8 mouse cellular contexts compared by ENCODE assay signal in the genomic region with DNA sequence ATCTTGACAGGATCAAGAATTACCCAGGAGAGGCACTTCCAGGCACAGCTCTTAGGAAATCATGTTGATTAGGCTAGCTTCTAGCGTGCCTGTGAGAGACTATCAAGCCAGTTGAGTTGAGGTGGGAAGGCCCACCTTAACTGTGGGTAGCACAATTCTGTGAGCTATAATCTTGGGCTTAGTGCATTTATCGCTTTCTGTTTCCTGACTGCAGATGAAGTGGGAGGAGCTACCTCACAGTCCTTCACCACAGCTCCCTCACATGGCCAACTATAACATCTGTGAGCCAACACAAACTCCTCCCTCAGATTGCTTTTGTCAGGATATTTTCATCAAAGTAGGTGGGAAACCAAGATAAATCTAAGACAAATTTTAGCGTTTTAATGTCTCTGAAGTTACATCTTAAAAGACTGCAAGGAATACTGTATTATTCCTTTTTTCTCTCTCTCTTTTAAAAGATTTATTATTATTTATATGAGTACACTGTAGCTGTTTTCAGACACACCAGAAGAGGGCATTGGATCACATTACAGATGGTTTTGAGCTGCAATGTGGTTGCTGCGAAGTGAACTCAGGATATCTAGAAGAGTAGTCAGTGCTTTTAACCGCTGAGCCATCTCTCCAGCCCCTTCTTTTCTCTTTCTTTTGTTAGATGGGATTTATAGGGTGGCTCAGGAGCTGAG. TPM values are rescaled to one million over a fixed set of nuclear protein-coding genes. Genes with fewer than 3 reads are reported as not detected.
DNase-seq lines count a peak whose midpoint lies in the region; ATAC-seq and TF ChIP-seq lines count a peak whose summit lies in the region.

No protein-coding gene starts in this region.

- no peak overlapping the region for H3K4me2 ChIP-seq in forebrain, postnatal 0 days (ENCODE audit: low read depth)
- no peak overlapping the region for H3K4me2 ChIP-seq in forebrain, embryonic 16.5 days (ENCODE audit: low read length)
- H3K4me2 ChIP-seq in heart, embryonic 13.5 days: peak overlapping the region; percentile 52

- H3K27ac ChIP-seq in forebrain, postnatal 0 days (ENCODE audit: low read depth, low read length): no peak overlapping the region
- H3K27ac ChIP-seq in forebrain, embryonic 16.5 days (ENCODE audit: low read length): no peak overlapping the region
- H3K27ac ChIP-seq in heart, embryonic 13.5 days (replicated peaks): peak overlapping the region; percentile 50

- no peaks in the 10 kb centered on the region for H3K36me3 ChIP-seq in forebrain, postnatal 0 days (ENCODE audit: insufficient read depth)
- H3K36me3 ChIP-seq in forebrain, embryonic 16.5 days (ENCODE audit: control insufficient read depth, insufficient read depth): no peaks in the 10 kb centered on the region
- no peaks in the 10 kb centered on the region for H3K36me3 ChIP-seq in heart, embryonic 13.5 days

- peak; percentile 51 for DNase-seq in forebrain, postnatal 0 days
- DNase-seq in kidney, postnatal 14 days: peak; percentile 70
- peak; percentile 75 for DNase-seq in thymus, postnatal 14 days

- H3K27me3 ChIP-seq in forebrain, postnatal 0 days (ENCODE audit: insufficient read depth, low read length): no peaks in the 10 kb centered on the region
- H3K27me3 ChIP-seq in forebrain, embryonic 16.5 days (replicated peaks; ENCODE audit: control insufficient read depth, insufficient read depth, low read length): no peaks in the 10 kb centered on the region
- 0 out of 2 replicates have a peak, but pooled peaks cover 2% of the 10 kb centered on the region for H3K27me3 ChIP-seq in heart, embryonic 13.5 days (replicated peaks)

- ATAC-seq in forebrain, postnatal 0 days: peak; percentile 36; the same call in 1 of the 2 replicates
- ATAC-seq in forebrain, embryonic 16.5 days: no peak
- ATAC-seq in CD4-positive, CD25-positive, alpha-beta regulatory T cell, adult 4 months: peak; percentile 89
- peak; percentile 86 for ATAC-seq in common myeloid progenitor, adult 5-6 weeks (replicated peaks; ENCODE audit: low read depth, poor library complexity, severe bottlenecking)
- no peak for ATAC-seq in heart, embryonic 13.5 days (ENCODE audit: extremely low read depth, insufficient number of reproducible peaks, low FRiP score, low TSS enrichment)
- ATAC-seq in megakaryocyte-erythroid progenitor cell, adult 5-6 weeks (replicated peaks; ENCODE audit: low FRiP score, low TSS enrichment, poor library complexity, severe bottlenecking): peak; percentile 91

- peak; percentile 52 for TF ChIP-seq CTCF in forebrain, postnatal 0 days (IDR thresholded peaks at IDR 0.05; ENCODE audit: low read depth)

- H3K4me3 ChIP-seq in forebrain, postnatal 0 days (ENCODE audit: low read depth, low read length): no peak overlapping the region
- H3K4me3 ChIP-seq in forebrain, embryonic 16.5 days (replicated peaks; ENCODE audit: low read length): no peak overlapping the region
- H3K4me3 ChIP-seq in heart, embryonic 13.5 days: 0 out of 2 replicates have a peak overlapping the region, but pooled peaks have one; percentile 17

- H3K4me1 ChIP-seq in forebrain, postnatal 0 days (ENCODE audit: insufficient read depth): no peaks in the 10 kb centered on the region
- H3K4me1 ChIP-seq in forebrain, embryonic 16.5 days (replicated peaks; ENCODE audit: control insufficient read depth, insufficient read depth, low read length): no peaks in the 10 kb centered on the region
- peaks cover 9% of the 10 kb centered on the region for H3K4me1 ChIP-seq in heart, embryonic 13.5 days

- H3K9me3 ChIP-seq in forebrain, postnatal 0 days (ENCODE audit: low read length): no peaks in the 10 kb centered on the region
- H3K9me3 ChIP-seq in forebrain, embryonic 16.5 days (ENCODE audit: control insufficient read depth, low read length): no peaks in the 10 kb centered on the region
- no peaks in the 10 kb centered on the region for H3K9me3 ChIP-seq in heart, embryonic 13.5 days

- WGBS in forebrain, postnatal 0 days: 16% methylated on average over 5 of the region's 5 CpGs
- WGBS in forebrain, embryonic 16.5 days: 14% methylated on average over 5 of the region's 5 CpGs
- 20% methylated on average over 5 of the region's 5 CpGs for WGBS in heart, embryonic 13.5 days

- H3K9ac ChIP-seq in forebrain, postnatal 0 days: no peak overlapping the region
- no peak overlapping the region for H3K9ac ChIP-seq in forebrain, embryonic 16.5 days (replicated peaks; ENCODE audit: low read depth, low read length)
- H3K9ac ChIP-seq in heart, embryonic 13.5 days: peak overlapping the region; percentile 40; the same call in 1 of the 2 replicates

RNA-seq across cellular contexts. Expression of gene Med15, which starts 5.4 kb away (rescaled TPM):
- total RNA-seq in forebrain, postnatal 0 days (2014; rRNA removed): 45.6 and 48.5 TPM in 2 replicates
- polyA plus RNA-seq in forebrain, postnatal 0 days (2015; fragmentation: Nextera tagmentation; extraction: Ambion mirVana): 40.9 and 46.9 TPM in 2 replicates
- 41.9 and 50.1 TPM in 2 replicates for polyA plus RNA-seq in forebrain, embryonic 16.5 days (2015; fragmentation: Nextera tagmentation; extraction: Ambion mirVana)
- 100 to 1,000 TPM in 1 of 2 experiments, 10 to 100 TPM in 1; 67.1 to 128 TPM for polyA plus RNA-seq in CD4-positive, CD25-positive, alpha-beta regulatory T cell, adult 4 months (2017; shearing (Covaris generic))
- 21.4 and 30.8 TPM in 2 replicates for total RNA-seq in common myeloid progenitor, adult 5-6 weeks (2017)
- polyA plus RNA-seq in heart, embryonic 13.5 days (2015; fragmentation: Nextera tagmentation; extraction: Ambion mirVana): 32.0 and 33.3 TPM in 2 replicates
- 81.6 and 102 TPM in 2 replicates for total RNA-seq in megakaryocyte-erythroid progenitor cell, adult 5-6 weeks (2014; fragmentation: Nextera tagmentation)
- 21.5 and 22.6 TPM in 2 replicates for total RNA-seq in megakaryocyte-erythroid progenitor cell, adult 5-6 weeks (2017)

RNA-seq across cellular contexts. Expression of gene Klhl22, which starts 32.1 kb away (rescaled TPM):
- total RNA-seq in forebrain, postnatal 0 days (2014; rRNA removed): 117 and 162 TPM in 2 replicates
- 69.6 and 73.8 TPM in 2 replicates for polyA plus RNA-seq in forebrain, postnatal 0 days (2015; fragmentation: Nextera tagmentation; extraction: Ambion mirVana)
- polyA plus RNA-seq in forebrain, embryonic 16.5 days (2015; fragmentation: Nextera tagmentation; extraction: Ambion mirVana): 76.1 and 89.5 TPM in 2 replicates
- polyA plus RNA-seq in CD4-positive, CD25-positive, alpha-beta regulatory T cell, adult 4 months (2017; shearing (Covaris generic)): 10 to 100 TPM; 15.6 to 30.9 TPM
- 27.0 and 33.2 TPM in 2 replicates for total RNA-seq in common myeloid progenitor, adult 5-6 weeks (2017)
- polyA plus RNA-seq in heart, embryonic 13.5 days (2015; fragmentation: Nextera tagmentation; extraction: Ambion mirVana): 40.6 and 43.9 TPM in 2 replicates
- 34.5 and 35.6 TPM in 2 replicates for total RNA-seq in megakaryocyte-erythroid progenitor cell, adult 5-6 weeks (2014; fragmentation: Nextera tagmentation)
- total RNA-seq in megakaryocyte-erythroid progenitor cell, adult 5-6 weeks (2017): 26.6 and 65.5 TPM in 2 replicates

Comparison
In these comparisons a context has a peak if more than half of its experiments do, and no peak if none do; other contexts are left out.
1. ATAC-seq: peak in forebrain, postnatal 0 days (single experiment), CD4-positive, CD25-positive, alpha-beta regulatory T cell, adult 4 months (single experiment), common myeloid progenitor, adult 5-6 weeks (single experiment) and megakaryocyte-erythroid progenitor cell, adult 5-6 weeks (single experiment); none in forebrain, embryonic 16.5 days (single experiment) and heart, embryonic 13.5 days (single experiment).
2. Peak in every context shown above with its lines, with median percentiles within 50 percentile points of each other: DNase-seq.